Mouse (Mus musculus) MEL (cell line): ENCODE results near the gene Golga2.

Experiments
- CTCF ChIP-seq, 3 experiments: IDR thresholded peaks in 2 of 3; conservative IDR thresholded peaks in 1 of 3; 2 replicates each; pipeline ENCODE4 v1.5.1; 2011 to 2012; ENCODE audit warnings: low read length in 3 of 3, low read depth in 2 of 3, mild to moderate bottlenecking in 2 of 3, improper control_type of control experiment in 1 of 3, inconsistent platforms in 1 of 3, mixed read lengths in 1 of 3, moderate library complexity in 1 of 3; ENCODE audit not compliant: control insufficient read depth in 1 of 3, insufficient read depth in 1 of 3, poor library complexity in 1 of 3, severe bottlenecking in 1 of 3
- GABPA ChIP-seq: IDR thresholded peaks from 2 replicates; pipeline ENCODE4 v1.6.1; 2012; ENCODE audit warnings: low read depth, mild to moderate bottlenecking, inconsistent platforms, low read length, improper control_type of control experiment, moderate library complexity
- MAFK ChIP-seq: IDR thresholded peaks from 2 replicates; pipeline ENCODE4 v1.6.1; 2011; ENCODE audit warnings: low read depth, mild to moderate bottlenecking, low read length, improper control_type of control experiment, borderline replicate concordance
- MXI1 ChIP-seq: IDR thresholded peaks from 2 replicates; pipeline ENCODE4 v1.6.1; 2011; ENCODE audit warnings: mild to moderate bottlenecking, low read depth, low read length, improper control_type of control experiment
- POLR2A ChIP-seq, 2 experiments: IDR thresholded peaks; 2 replicates each; pipeline ENCODE4 v1.6.1; 2011 to 2012; ENCODE audit warnings: low read length in 2 of 2, mild to moderate bottlenecking in 2 of 2, control low read depth in 1 of 2, improper control_type of control experiment in 1 of 2, low read depth in 1 of 2, moderate library complexity in 1 of 2; ENCODE audit not compliant: control insufficient read depth in 1 of 2, insufficient read depth in 1 of 2, poor library complexity in 1 of 2
- USF1 ChIP-seq: IDR thresholded peaks from 2 replicates; pipeline ENCODE4 v1.6.1; 2014; ENCODE audit warnings: low read depth, mild to moderate bottlenecking, inconsistent platforms, low read length, improper control_type of control experiment, moderate library complexity
- ZNF384 ChIP-seq: IDR thresholded peaks from 2 replicates; pipeline ENCODE4 v1.6.1; 2012; ENCODE audit warnings: low read depth, mild to moderate bottlenecking, inconsistent platforms, low read length, improper control_type of control experiment

GRCm38 (mm10) chr2:32319586-32320580 is 32.7 kb downstream of the Golga2 start:
- TF ChIP-seq USF1 (no peak), GABPA (no peak), POLR2A (IDR thresholded peaks at IDR 0.05; ENCODE audit: control insufficient read depth in 1 of 2, insufficient read depth in 1 of 2, low read depth in 1 of 2, low read length in 2 of 2, poor library complexity in 1 of 2) (no peak), MAFK (no peak), CTCF (IDR thresholded peaks at IDR 0.05 in 2 of 3, conservative IDR thresholded peaks at IDR 0.05 in 1 of 3; ENCODE audit: control insufficient read depth in 1 of 3, insufficient read depth in 1 of 3, low read depth in 2 of 3, low read length in 3 of 3, poor library complexity in 1 of 3, severe bottlenecking in 1 of 3) (no peak), MXI1 (no peak), ZNF384 (no peak)
